Mouse (Mus musculus): Measurements from ENCODE around the gene Smarca2. TPM values are rescaled to one million over a fixed set of nuclear protein-coding genes. Genes with fewer than 3 reads are reported as not detected.

The Smarca2 gene
- total and polyA plus RNA-seq, 2 experiments from 2014 or later = 135 to 192 TPM

DNA sequence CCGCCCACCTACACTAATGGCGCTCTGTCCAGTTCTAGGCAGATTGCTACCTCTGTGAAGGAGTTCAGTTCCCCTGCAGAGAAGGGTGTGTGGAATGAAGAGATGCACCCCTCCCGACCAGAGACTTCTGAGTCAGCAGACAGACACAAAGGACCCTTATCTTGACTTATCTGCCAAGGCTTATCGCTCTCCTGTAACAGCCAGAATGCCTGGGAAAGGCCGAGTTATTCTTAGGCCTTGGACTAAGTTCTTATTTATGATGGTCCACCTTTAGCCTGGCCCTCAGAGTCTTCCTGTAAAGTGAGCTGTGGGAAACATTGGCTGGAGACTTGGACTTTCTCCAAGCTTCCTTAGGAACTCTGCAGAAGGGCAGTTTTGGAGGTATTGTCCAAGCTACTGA is 8.8 kb downstream of the Smarca2 start:
- no peak for DNase-seq
- Histone ChIP-seq H3K27ac (ENCODE audit: low read depth, low read length) (no peak overlapping the region), H3K4me3 (ENCODE audit: low read depth, low read length) (no peak overlapping the region), H3K36me3 (ENCODE audit: insufficient read depth) (no peaks in the 10 kb centered on the region), H3K27me3 (ENCODE audit: insufficient read depth, low read length) (no peaks in the 10 kb centered on the region), H3K4me2 (ENCODE audit: low read depth) (no peak overlapping the region), H3K9me3 (ENCODE audit: low read length) (no peaks in the 10 kb centered on the region), H3K9ac (no peak overlapping the region), H3K4me1 (ENCODE audit: insufficient read depth) (no peaks in the 10 kb centered on the region)
- WGBS = 80% methylated on average over 5 of the region's 5 CpGs
- no peak for TF ChIP-seq CTCF (IDR thresholded peaks at IDR 0.05; ENCODE audit: low read depth)
- no peak for ATAC-seq

DNA sequence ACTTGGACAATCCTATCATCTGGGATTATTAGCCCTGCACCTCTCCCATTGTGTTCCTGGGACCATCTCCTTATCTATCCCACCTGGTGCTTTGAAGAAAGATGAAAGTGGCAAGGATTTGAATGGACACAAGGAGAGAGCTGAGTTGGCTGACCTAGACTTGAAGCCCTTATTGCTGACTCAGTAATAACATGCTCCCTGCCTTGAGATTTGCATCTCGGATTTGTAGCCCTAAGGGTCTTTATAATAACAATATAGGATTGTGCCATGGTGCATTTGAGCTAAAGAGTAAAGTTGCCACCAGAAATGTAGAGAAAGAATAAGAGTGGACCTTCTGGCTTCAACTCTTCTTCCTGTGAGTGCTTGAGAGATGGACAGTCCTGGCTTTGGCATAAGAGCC is 11.4 kb downstream of the Smarca2 start:
- H3K4me1 ChIP-seq (ENCODE audit: insufficient read depth) = no peaks in the 10 kb centered on the region
- ATAC-seq = no peak
- H3K4me3 ChIP-seq (ENCODE audit: low read depth, low read length) = no peak overlapping the region
- DNase-seq = no peak
- H3K9ac ChIP-seq = no peak overlapping the region
- H3K9me3 ChIP-seq (ENCODE audit: low read length) = no peaks in the 10 kb centered on the region
- H3K4me2 ChIP-seq (ENCODE audit: low read depth) = no peak overlapping the region
- 49% methylated on average over 1 of the region's 1 CpGs for WGBS
- H3K27ac ChIP-seq (ENCODE audit: low read depth, low read length) = no peak overlapping the region
- H3K27me3 ChIP-seq (ENCODE audit: insufficient read depth, low read length) = no peaks in the 10 kb centered on the region
- peaks cover 6% of the 10 kb centered on the region for H3K36me3 ChIP-seq (ENCODE audit: insufficient read depth)
- TF ChIP-seq CTCF (IDR thresholded peaks at IDR 0.05; ENCODE audit: low read depth) = no peak

DNA sequence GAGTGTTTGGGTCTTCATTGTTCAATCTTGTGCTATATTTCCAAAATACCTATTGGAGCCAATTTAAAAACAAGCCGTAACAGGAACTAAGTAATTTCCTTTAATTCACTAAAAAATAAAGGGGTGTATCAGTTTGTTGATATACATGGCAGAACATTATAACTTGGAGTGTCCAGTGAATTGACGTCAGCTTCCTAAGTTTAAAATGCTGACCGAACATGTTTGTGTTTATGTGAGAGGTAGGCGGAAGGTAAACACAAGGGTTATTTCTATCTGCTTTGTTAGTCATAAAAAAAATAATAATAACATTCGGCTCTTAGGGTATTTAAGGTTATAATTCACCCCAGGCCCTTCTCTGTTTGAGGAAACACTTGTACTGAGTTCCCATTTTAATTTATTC is 12.4 kb downstream of the Smarca2 start:
- Histone ChIP-seq H3K4me3 (ENCODE audit: low read depth, low read length) (no peak overlapping the region), H3K4me1 (ENCODE audit: insufficient read depth) (no peaks in the 10 kb centered on the region), H3K27ac (ENCODE audit: low read depth, low read length) (no peak overlapping the region), H3K27me3 (ENCODE audit: insufficient read depth, low read length) (no peaks in the 10 kb centered on the region), H3K9ac (no peak overlapping the region), H3K36me3 (ENCODE audit: insufficient read depth) (peaks cover 15% of the 10 kb centered on the region), H3K4me2 (ENCODE audit: low read depth) (no peak overlapping the region), H3K9me3 (ENCODE audit: low read length) (no peaks in the 10 kb centered on the region)
- TF ChIP-seq CTCF (IDR thresholded peaks at IDR 0.05; ENCODE audit: low read depth) = no peak
- no peak for DNase-seq
- 93% methylated on average over 5 of the region's 5 CpGs for WGBS
- no peak for ATAC-seq

DNA sequence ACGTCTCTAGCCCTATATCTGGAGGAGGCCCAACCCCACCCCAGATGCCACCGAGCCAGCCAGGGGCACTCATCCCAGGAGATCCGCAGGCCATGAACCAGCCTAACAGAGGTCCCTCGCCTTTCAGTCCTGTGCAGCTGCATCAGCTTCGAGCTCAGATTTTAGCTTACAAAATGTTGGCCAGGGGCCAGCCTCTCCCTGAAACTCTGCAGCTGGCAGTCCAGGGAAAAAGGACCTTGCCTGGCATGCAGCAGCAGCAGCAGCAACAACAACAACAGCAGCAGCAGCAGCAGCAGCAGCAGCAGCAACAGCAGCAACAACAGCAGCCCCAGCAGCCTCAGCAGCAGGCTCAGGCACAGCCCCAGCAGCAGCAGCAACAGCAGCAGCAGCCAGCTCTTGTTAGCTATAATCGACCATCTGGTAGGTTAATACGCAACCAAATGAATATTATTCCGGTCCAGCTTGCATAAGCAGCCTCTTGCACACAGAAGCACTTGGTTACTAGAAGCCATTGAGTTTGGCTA is 25.9 kb downstream of the Smarca2 start:
- Histone ChIP-seq H3K4me2 (ENCODE audit: low read depth) (no peak overlapping the region), H3K9me3 (ENCODE audit: low read length) (no peaks in the 10 kb centered on the region), H3K27ac (ENCODE audit: low read depth, low read length) (peak overlapping the region; percentile 64; the same call in 1 of the 2 replicates), H3K4me3 (ENCODE audit: low read depth, low read length) (no peak overlapping the region), H3K27me3 (ENCODE audit: insufficient read depth, low read length) (no peaks in the 10 kb centered on the region), H3K36me3 (ENCODE audit: insufficient read depth) (peaks cover 24% of the 10 kb centered on the region; the same call in 1 of the 2 replicates), H3K9ac (no peak overlapping the region), H3K4me1 (ENCODE audit: insufficient read depth) (no peaks in the 10 kb centered on the region)
- WGBS = 25% methylated on average over 8 of the region's 8 CpGs
- ATAC-seq (peak; percentile 87), DNase-seq (peak; percentile 45)
- TF ChIP-seq CTCF (IDR thresholded peaks at IDR 0.05; ENCODE audit: low read depth) = no peak

DNA sequence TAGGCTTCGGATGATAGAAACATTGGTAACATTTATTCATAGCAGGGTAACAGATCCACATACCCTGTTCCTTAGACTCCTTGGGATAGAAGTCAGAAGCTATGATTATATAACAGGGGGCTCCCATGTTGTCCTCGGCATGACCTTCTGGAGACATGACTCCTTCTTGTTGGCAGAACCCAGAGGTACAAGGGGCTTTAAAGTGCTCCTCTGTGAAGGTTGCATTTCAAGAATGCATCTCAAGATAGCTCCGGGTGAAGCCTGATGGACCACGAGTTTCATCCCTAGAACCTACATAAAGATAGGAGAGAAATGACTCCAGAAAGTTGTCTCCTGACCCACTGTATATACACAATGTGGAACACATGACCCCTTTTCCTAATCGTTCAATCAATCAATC is 27.4 kb downstream of the Smarca2 start:
- H3K27ac ChIP-seq (ENCODE audit: low read depth, low read length) = no peak overlapping the region
- ATAC-seq (no peak), DNase-seq (no peak)
- no peak for TF ChIP-seq CTCF (IDR thresholded peaks at IDR 0.05; ENCODE audit: low read depth)
- H3K9ac ChIP-seq = no peak overlapping the region
- 95% methylated on average over 5 of the region's 5 CpGs for WGBS
- no peaks in the 10 kb centered on the region for H3K4me1 ChIP-seq (ENCODE audit: insufficient read depth)
- no peak overlapping the region for H3K4me3 ChIP-seq (ENCODE audit: low read depth, low read length)
- no peaks in the 10 kb centered on the region for H3K27me3 ChIP-seq (ENCODE audit: insufficient read depth, low read length)
- peaks cover 27% of the 10 kb centered on the region; the same call in 1 of the 2 replicates for H3K36me3 ChIP-seq (ENCODE audit: insufficient read depth)
- no peak overlapping the region for H3K4me2 ChIP-seq (ENCODE audit: low read depth)
- no peaks in the 10 kb centered on the region for H3K9me3 ChIP-seq (ENCODE audit: low read length)

DNA sequence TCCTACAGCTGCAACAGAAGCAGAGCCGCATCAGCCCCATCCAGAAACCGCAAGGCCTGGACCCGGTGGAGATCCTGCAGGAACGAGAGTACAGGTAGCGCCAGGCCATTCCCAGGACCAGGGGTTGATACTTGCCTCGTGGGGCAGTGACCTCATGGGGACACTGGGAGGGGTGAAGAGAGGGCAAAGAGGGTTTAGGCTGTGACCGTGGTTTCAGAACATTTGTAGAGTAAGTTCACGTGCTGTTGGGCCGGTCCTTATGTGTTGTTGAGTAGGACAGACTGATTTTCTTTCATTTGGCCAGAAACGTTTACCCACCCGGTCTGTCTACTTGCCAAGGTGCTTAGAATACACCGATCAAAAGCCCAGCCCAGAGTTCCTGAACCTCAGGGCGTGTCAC is 35.7 kb downstream of the Smarca2 start:
- 95% methylated on average over 13 of the region's 13 CpGs for WGBS
- no peaks in the 10 kb centered on the region for H3K4me1 ChIP-seq (ENCODE audit: insufficient read depth)
- no peak for ATAC-seq
- no peaks in the 10 kb centered on the region for H3K27me3 ChIP-seq (ENCODE audit: insufficient read depth, low read length)
- no peak overlapping the region for H3K4me2 ChIP-seq (ENCODE audit: low read depth)
- H3K36me3 ChIP-seq (ENCODE audit: insufficient read depth) = peaks cover 12% of the 10 kb centered on the region; the same call in 1 of the 2 replicates
- H3K9me3 ChIP-seq (ENCODE audit: low read length) = no peaks in the 10 kb centered on the region
- no peak overlapping the region for H3K4me3 ChIP-seq (ENCODE audit: low read depth, low read length)
- H3K9ac ChIP-seq = no peak overlapping the region
- DNase-seq = no peak
- H3K27ac ChIP-seq (ENCODE audit: low read depth, low read length) = no peak overlapping the region
- TF ChIP-seq CTCF (IDR thresholded peaks at IDR 0.05; ENCODE audit: low read depth) = no peak

DNA sequence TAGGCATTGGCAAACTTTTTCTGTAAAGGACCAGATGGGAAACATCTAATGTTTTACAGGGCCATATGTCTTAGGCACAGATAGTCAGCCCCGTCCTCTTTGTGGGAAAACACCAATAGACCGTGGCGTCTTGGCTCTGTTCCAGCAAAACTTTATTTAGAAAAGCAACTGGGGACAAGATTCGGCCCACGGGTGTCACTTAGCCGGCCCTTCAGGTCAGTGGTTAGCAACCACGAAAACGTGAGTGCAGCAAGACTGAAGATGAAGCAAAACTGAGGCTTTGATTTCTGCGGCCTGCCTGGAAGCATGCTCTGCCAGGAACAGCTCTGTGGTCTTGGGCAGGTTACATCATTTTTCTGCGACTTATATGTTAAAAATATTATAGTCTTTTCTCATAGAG is 36.4 kb downstream of the Smarca2 start:
- TF ChIP-seq CTCF (IDR thresholded peaks at IDR 0.05; ENCODE audit: low read depth) = no peak
- H3K4me3 ChIP-seq (ENCODE audit: low read depth, low read length) = no peak overlapping the region
- no peaks in the 10 kb centered on the region for H3K9me3 ChIP-seq (ENCODE audit: low read length)
- H3K36me3 ChIP-seq (ENCODE audit: insufficient read depth) = peaks cover 12% of the 10 kb centered on the region; the same call in 1 of the 2 replicates
- H3K9ac ChIP-seq = no peak overlapping the region
- no peaks in the 10 kb centered on the region for H3K27me3 ChIP-seq (ENCODE audit: insufficient read depth, low read length)
- no peaks in the 10 kb centered on the region for H3K4me1 ChIP-seq (ENCODE audit: insufficient read depth)
- H3K4me2 ChIP-seq (ENCODE audit: low read depth) = no peak overlapping the region
- DNase-seq (no peak), ATAC-seq (peak; percentile 40; the same call in 1 of the 2 replicates)
- 73% methylated on average over 10 of the region's 10 CpGs for WGBS
- H3K27ac ChIP-seq (ENCODE audit: low read depth, low read length) = no peak overlapping the region

Measured in forebrain, postnatal 0 days (tissue).